Mouse (Mus musculus): ENCODE results near the gene Oas1a. TPM values are rescaled to one million over a fixed set of nuclear protein-coding genes. Genes with fewer than 3 reads are reported as not detected.

The Oas1a gene
- 20.4 and 23.7 TPM in 2 replicates for polyA plus RNA-seq (2012)

DNA sequence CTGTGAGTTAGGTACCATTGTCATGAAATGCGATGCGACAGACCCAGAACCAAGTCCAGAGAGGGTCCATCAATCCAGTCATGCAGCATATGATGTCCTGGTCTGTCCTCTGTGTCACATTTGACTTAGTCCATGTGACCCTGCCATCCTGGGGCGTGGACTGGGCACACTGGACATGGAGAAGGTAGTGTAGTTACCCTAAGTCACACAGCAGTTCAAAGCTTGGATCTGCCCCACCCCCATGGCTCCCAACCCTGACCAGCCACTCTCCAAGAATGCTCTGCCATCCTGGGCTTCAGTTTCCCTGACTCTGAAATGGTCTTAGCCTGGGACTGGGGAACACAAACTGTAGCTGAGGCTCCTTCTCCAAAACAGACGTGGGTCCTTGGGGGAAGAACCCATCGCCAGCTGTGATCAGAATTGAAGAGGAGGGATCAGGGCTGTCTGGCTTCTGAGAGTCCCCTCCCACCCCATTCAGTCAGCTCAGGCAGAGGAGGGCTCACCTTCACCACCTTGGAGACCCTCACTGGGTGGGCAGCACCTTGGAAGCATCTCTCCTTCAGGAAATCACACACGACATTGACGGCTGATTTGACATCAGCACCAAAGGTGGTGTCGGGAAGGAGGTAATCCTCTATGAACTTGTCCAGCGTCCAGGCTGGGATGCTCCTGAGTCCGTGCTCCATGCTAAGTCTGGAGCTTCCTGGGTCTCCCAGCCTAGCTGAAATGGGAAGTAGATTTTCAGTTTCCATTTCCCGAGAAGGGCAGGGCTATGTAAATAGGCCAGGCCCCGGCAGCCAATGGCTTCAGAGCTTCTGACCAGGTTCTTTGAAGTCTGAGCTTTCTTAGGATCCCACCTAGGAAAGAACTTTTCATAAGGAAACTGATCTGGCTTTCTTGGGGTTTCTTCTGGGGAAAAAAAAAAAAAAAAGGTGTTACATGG, at the start of gene Oas1a:
TSS of gene Oas1a (minus strand) at position 731 of the 943 bp plus-strand sequence.

DNA sequence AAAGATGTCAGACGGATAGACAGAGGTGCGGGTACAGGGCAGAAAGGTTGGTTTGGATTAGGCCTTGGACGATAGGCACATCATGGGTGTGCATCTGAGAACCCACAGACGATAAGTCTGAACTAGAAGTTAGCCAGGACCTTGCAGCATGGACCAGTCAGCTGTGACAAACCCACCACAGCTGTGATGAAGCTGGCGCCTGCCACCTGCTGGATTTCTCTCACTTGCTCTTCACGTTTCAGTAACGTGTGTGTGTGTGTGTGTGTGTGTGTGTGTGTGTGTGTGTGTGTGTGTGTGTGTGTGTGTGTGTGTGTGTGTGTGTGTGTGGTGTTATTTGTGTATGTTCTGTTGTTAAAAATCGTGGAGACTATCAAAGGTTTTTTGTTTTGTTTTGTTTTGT, 6.9 kb upstream of the Oas1a start, which contains the start of gene Oas1d:
TSS of gene Oas1d (plus strand) at position 333 of the 400 bp plus-strand sequence.

DNA sequence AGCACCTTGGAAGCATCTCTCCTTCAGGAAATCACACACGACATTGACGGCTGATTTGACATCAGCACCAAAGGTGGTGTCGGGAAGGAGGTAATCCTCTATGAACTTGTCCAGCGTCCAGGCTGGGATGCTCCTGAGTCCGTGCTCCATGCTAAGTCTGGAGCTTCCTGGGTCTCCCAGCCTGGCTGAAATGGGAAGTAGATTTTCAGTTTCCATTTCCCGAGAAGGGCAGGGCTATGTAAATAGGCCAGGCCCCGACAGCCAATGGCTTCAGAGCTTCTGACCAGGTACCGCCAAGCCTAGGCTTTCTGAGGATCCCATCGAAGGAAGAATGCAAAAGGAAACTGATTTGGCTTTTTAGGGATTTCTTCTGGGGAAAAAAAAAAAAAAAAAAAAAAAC, 19.9 kb downstream of the Oas1a start, which contains the start of gene Oas1g:
TSS of gene Oas1g (minus strand) at position 201 of the 400 bp plus-strand sequence.

GRCm38 (mm10) chr5:120861121-120861520, 46.2 kb downstream of the Oas1a start, which contains the start of gene Oas1h:
Gene Oas1h (plus strand): TSS chr5:120861421.

DNA sequence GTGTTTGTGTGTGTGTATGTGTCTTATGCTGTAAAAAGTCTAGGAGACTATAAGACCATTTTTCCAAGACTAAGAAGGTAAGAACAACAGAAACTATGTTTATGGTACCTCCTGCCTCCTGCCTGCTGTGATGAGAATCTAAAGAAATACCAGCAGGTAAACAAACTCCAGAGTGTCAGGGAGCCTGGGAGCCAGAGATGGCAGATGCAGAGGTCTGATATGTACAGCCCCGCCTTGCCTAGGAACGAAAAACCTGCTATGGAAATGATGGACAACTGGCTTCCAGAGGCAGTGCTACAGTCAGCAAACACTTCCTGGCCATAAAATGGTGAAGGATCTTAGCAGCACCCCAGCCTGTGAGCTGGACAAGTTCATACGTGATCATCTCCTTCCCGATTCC, 60.3 kb downstream of the Oas1a start, which contains the start of gene Oas1f:
TSS of gene Oas1f (plus strand) at position 301 of the 400 bp plus-strand sequence.

Other genes starting within 250 kb of the Oas1a start
- gene Dtx1, start 195.6 kb downstream of the Oas1a start, polyA plus RNA-seq (2012), result 0.38 and 1.0 TPM in 2 replicates
- gene Oas2, start 157.7 kb downstream of the Oas1a start, polyA plus RNA-seq (2012), result 0.39 and 0.81 TPM in 2 replicates
- 6.6 and 10.7 TPM in 2 replicates for gene Oas3, start 129.9 kb downstream of the Oas1a start, polyA plus RNA-seq (2012)
- not detected in 2 replicates for gene Oas1e, start 112.0 kb downstream of the Oas1a start, polyA plus RNA-seq (2012)
- gene Oas1c, start 95.0 kb downstream of the Oas1a start, polyA plus RNA-seq (2012), result 0.17 and 0.30 TPM in 2 replicates
- gene Oas1f, start 60.2 kb downstream of the Oas1a start, polyA plus RNA-seq (2012), result not detected in 2 replicates
- not detected in 2 replicates for gene Oas1h, start 46.1 kb downstream of the Oas1a start, polyA plus RNA-seq (2012)
- gene Oas1g, start 19.9 kb downstream of the Oas1a start, polyA plus RNA-seq (2012), result 2.8 and 5.4 TPM in 2 replicates
- gene Oas1d, start 7.0 kb upstream of the Oas1a start, polyA plus RNA-seq (2012), result not detected in 2 replicates
- 0.03 and 0.05 TPM in 2 replicates for gene Rph3a, start 102.6 kb upstream of the Oas1a start, polyA plus RNA-seq (2012)

Data from megakaryocyte-erythroid progenitor cell, adult 5 weeks (primary cell).